Mouse (Mus musculus): ENCODE measurements at regions not wholly inside any gene's neighbourhood (a gene's known extent, or its start where the extent isn't known, plus 50 kb on each side); places are given as distances from the start of the nearest gene placed in this dataset.

- no peaks in the 10 kb centered on the region for H3K27me3 ChIP-seq (replicated peaks; ENCODE audit: insufficient read depth, low read length)
- H3K27ac ChIP-seq (ENCODE audit: low read length): no peak overlapping the region
- 74% methylated on average over 4 of the region's 4 CpGs for WGBS
- no peaks in the 10 kb centered on the region for H3K36me3 ChIP-seq (ENCODE audit: insufficient read depth, low read length)
- DNase-seq (ENCODE audit: low spot score) (no peak), ATAC-seq (no peak)
- no peaks in the 10 kb centered on the region for H3K9me3 ChIP-seq (ENCODE audit: low read length)
- no peak overlapping the region for H3K9ac ChIP-seq (replicated peaks; ENCODE audit: low read depth)
- no peaks in the 10 kb centered on the region for H3K4me1 ChIP-seq (ENCODE audit: insufficient read depth, low read depth, low read length)
- no peak overlapping the region for H3K4me2 ChIP-seq (replicated peaks; ENCODE audit: low read depth, low read length)
- no peak overlapping the region for H3K4me3 ChIP-seq (ENCODE audit: low read depth, low read length)
- no peak for TF ChIP-seq EP300 (IDR thresholded peaks at IDR 0.05)
- no peak for TF ChIP-seq CTCF (IDR thresholded peaks at IDR 0.05)
Observed at GRCm38 (mm10) chr2:9207963-9208362, 673.1 kb upstream of the 4930412O13Rik start.
